Mouse (Mus musculus): ENCODE measurements around the gene Lpar6. TPM values are rescaled to one million over a fixed set of nuclear protein-coding genes. Genes with fewer than 3 reads are reported as not detected.

The Lpar6 gene
- polyA plus RNA-seq (2016; fragmentation: Nextera tagmentation; extraction: Ambion mirVana): 12.9 and 14.0 TPM in 2 replicates

DNA sequence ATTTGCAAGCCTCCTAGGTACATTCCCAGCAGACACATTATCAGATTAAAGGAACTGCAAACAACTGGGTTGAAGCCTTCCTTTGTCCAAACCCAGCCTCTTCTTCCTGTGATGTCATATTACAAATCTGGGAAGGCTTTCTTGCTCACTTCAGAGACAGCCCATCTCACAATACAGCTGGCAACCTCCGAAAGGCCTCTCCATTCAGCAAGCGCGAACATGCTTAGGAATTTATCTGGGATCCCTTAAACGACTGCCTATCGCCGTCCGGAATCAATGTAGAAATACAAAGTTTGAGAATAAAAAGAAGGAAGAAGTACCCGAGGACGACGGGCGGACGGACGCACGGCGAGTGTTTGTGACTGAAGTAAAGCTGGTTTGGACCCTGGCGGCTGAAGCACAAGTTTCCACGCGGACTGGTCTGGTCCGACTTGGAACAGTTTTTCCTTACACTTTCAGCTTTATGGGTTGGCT lies at the start of gene Lpar6:
Gene Lpar6, plus strand, starts transcription at position 48 of the 474 bp plus-strand sequence.
- peak within 1 kb of the TSS; percentile 48 for H3K4me3 ChIP-seq
- WGBS: 0% methylated on average over 19 of the region's 19 CpGs
- peak within 1 kb of the TSS; percentile 66 for H3K9ac ChIP-seq
- H3K4me1 ChIP-seq: peaks cover 8% of the 10 kb centered on the region
- no peaks in the 10 kb centered on the region for H3K27me3 ChIP-seq
- H3K27ac ChIP-seq: peak within 1 kb of the TSS; percentile 92
- peak; percentile 71 for ATAC-seq (ENCODE audit: low FRiP score)
- peak within 1 kb of the TSS; percentile 50 for H3K4me2 ChIP-seq (replicated peaks)
- 0 out of 2 replicates have a peak, but pooled peaks cover 5% of the 10 kb centered on the region for H3K36me3 ChIP-seq
- no peaks in the 10 kb centered on the region for H3K9me3 ChIP-seq (replicated peaks)

DNA sequence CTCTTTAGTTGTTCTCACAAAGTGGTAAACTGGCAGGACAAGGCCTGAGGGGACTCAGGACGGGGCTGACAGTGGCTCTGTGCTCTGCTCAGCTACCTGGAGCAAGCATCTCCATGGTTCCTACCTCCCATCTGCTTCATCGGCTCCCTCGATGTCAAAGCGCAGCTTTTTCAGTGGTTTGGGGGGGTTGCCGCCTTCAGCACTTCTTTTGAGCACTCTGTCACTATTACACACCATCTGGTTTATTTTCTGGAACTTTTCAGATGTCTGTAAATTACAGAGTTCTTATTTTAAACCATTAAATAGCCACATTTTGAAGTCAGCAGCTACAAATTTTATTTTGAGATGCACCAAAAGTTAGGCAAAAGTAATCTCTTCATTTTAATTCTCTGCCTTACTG lies 38.6 kb upstream of the Lpar6 start:
- H3K27me3 ChIP-seq: no peaks in the 10 kb centered on the region
- no peak for ATAC-seq (ENCODE audit: low FRiP score)
- no peaks in the 10 kb centered on the region for H3K4me1 ChIP-seq
- H3K4me3 ChIP-seq: no peak overlapping the region
- H3K4me2 ChIP-seq (replicated peaks): no peak overlapping the region
- H3K9me3 ChIP-seq (replicated peaks): no peaks in the 10 kb centered on the region
- peaks cover 21% of the 10 kb centered on the region for H3K36me3 ChIP-seq
- 66% methylated on average over 5 of the region's 5 CpGs for WGBS
- H3K9ac ChIP-seq: no peak overlapping the region
- H3K27ac ChIP-seq: no peak overlapping the region

DNA sequence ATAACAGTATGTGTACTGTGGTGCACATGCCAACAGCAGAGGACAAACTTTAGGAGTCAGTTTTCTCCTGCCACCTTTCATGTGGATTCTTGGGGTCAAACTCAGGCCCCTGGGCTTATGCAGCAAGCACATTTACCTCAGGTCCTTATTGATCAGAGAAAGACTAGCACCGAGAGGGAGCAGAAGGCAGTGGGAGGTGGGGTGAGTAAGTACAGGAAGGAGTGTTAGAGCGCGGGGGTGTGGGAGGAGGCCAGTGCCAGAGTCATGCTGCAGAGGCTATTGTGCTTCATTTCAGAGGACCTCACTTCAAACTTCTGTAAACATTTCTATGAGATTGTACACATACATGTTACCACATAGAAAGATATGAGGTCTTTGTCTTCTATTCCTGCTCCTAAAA lies 36.2 kb upstream of the Lpar6 start:
- H3K4me3 ChIP-seq: no peak overlapping the region
- H3K4me1 ChIP-seq: no peaks in the 10 kb centered on the region
- H3K9ac ChIP-seq: no peak overlapping the region
- 81% methylated on average over 3 of the region's 3 CpGs for WGBS
- no peak for ATAC-seq (ENCODE audit: low FRiP score)
- H3K36me3 ChIP-seq: peaks cover 19% of the 10 kb centered on the region
- H3K27me3 ChIP-seq: no peaks in the 10 kb centered on the region
- H3K4me2 ChIP-seq (replicated peaks): no peak overlapping the region
- no peaks in the 10 kb centered on the region for H3K9me3 ChIP-seq (replicated peaks)
- no peak overlapping the region for H3K27ac ChIP-seq

DNA sequence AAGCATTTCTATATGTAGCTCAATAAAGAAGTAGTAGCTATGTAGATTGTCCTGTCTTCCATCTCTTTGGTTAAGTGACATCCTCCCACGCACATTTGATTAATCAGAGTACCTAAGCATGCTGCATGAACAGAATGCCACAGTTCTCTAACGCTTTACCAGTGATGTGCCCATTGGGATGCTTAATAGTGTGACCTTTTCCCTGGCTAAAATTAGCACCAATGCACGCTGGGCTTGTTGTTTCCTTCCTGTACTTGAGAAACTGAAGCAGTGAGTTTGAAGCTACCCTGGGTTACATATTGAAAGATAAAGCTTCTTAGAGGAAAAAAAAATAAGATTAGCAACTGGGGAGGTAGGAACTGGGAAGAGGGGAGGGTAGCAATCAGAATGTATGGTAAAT lies 33.7 kb upstream of the Lpar6 start:
- no peak for ATAC-seq (ENCODE audit: low FRiP score)
- 81% methylated on average over 3 of the region's 3 CpGs for WGBS
- no peak overlapping the region for H3K4me2 ChIP-seq (replicated peaks)
- H3K9me3 ChIP-seq (replicated peaks): no peaks in the 10 kb centered on the region
- no peaks in the 10 kb centered on the region for H3K4me1 ChIP-seq
- peaks cover 5% of the 10 kb centered on the region; the same call in 1 of the 2 replicates for H3K36me3 ChIP-seq
- H3K9ac ChIP-seq: no peak overlapping the region
- no peak overlapping the region for H3K4me3 ChIP-seq
- H3K27ac ChIP-seq: no peak overlapping the region
- no peaks in the 10 kb centered on the region for H3K27me3 ChIP-seq

DNA sequence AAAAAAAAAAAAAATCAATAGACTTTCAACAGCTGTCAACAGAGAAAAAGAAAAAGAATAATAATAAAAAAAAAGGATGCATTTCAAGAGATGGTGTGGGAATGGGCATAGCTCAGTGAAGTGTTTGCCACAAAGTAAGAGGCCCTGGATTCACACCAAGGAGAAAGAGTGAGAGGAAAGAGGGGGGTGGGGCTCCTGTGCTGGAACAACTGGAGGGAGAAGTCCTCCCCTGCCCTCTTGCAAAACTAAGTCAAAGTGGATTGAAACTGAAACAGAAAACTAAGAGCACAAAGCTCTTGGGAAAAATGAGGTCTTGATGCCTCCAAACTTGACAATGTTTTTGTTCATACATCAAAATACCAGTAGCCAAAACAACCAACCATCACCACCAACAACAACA lies 28.4 kb upstream of the Lpar6 start:
- no peak for ATAC-seq (ENCODE audit: low FRiP score)
- no peak overlapping the region for H3K4me2 ChIP-seq (replicated peaks)
- no peaks in the 10 kb centered on the region for H3K9me3 ChIP-seq (replicated peaks)
- H3K36me3 ChIP-seq: peaks cover 14% of the 10 kb centered on the region; the same call in 1 of the 2 replicates
- no peak overlapping the region for H3K27ac ChIP-seq
- H3K4me1 ChIP-seq: no peaks in the 10 kb centered on the region
- H3K27me3 ChIP-seq: no peaks in the 10 kb centered on the region
- no peak overlapping the region for H3K9ac ChIP-seq
- no peak overlapping the region for H3K4me3 ChIP-seq

GRCm38 (mm10) chr14:73210196-73210595 lies 27.5 kb upstream of the Lpar6 start:
- Histone ChIP-seq H3K4me3 (no peak overlapping the region), H3K4me2 (replicated peaks) (no peak overlapping the region), H3K4me1 (no peaks in the 10 kb centered on the region), H3K9ac (no peak overlapping the region), H3K27me3 (no peaks in the 10 kb centered on the region), H3K9me3 (replicated peaks) (no peaks in the 10 kb centered on the region), H3K27ac (no peak overlapping the region), H3K36me3 (peaks cover 19% of the 10 kb centered on the region)
- no peak for ATAC-seq (ENCODE audit: low FRiP score)
- 96% methylated on average over 8 of the region's 8 CpGs for WGBS

GRCm38 (mm10) chr14:73211477-73211876 lies 26.2 kb upstream of the Lpar6 start:
- no peaks in the 10 kb centered on the region for H3K9me3 ChIP-seq (replicated peaks)
- no peaks in the 10 kb centered on the region for H3K27me3 ChIP-seq
- H3K4me2 ChIP-seq (replicated peaks): no peak overlapping the region
- H3K4me1 ChIP-seq: no peaks in the 10 kb centered on the region
- WGBS: 95% methylated on average over 5 of the region's 5 CpGs
- H3K27ac ChIP-seq: no peak overlapping the region
- H3K9ac ChIP-seq: no peak overlapping the region
- ATAC-seq (ENCODE audit: low FRiP score): no peak
- no peak overlapping the region for H3K4me3 ChIP-seq
- peaks cover 20% of the 10 kb centered on the region for H3K36me3 ChIP-seq

DNA sequence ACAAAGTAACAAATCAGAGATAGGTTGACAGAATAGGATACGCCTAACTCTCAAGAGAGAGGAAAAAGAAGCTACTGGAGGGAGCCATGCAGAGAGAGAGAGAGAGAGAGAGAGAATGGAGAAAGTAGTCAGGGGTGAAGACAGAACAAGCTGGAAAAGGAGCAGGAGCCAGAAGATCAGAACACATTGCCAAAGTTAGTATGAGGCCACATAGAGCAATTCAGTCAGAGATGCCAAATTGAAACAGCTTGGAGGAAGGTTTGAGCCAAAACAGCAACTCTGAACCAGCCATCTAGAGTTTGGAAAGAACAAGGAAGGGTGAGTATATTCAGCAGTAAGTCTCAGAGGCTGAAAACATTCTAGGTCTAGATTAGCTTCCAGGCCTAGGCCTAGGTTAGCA lies 20.6 kb upstream of the Lpar6 start:
- 95% methylated on average over 1 of the region's 1 CpGs for WGBS
- peaks cover 17% of the 10 kb centered on the region for H3K36me3 ChIP-seq
- no peak for ATAC-seq (ENCODE audit: low FRiP score)
- no peak overlapping the region for H3K27ac ChIP-seq
- no peak overlapping the region for H3K9ac ChIP-seq
- no peaks in the 10 kb centered on the region for H3K4me1 ChIP-seq
- no peak overlapping the region for H3K4me2 ChIP-seq (replicated peaks)
- H3K9me3 ChIP-seq (replicated peaks): no peaks in the 10 kb centered on the region
- no peak overlapping the region for H3K4me3 ChIP-seq
- no peaks in the 10 kb centered on the region for H3K27me3 ChIP-seq

GRCm38 (mm10) chr14:73222316-73222970 lies 15.3 kb upstream of the Lpar6 start:
- no peaks in the 10 kb centered on the region for H3K4me1 ChIP-seq
- H3K27me3 ChIP-seq: no peaks in the 10 kb centered on the region
- no peaks in the 10 kb centered on the region for H3K9me3 ChIP-seq (replicated peaks)
- no peak overlapping the region for H3K9ac ChIP-seq
- H3K4me2 ChIP-seq (replicated peaks): no peak overlapping the region
- WGBS: 93% methylated on average over 9 of the region's 9 CpGs
- H3K27ac ChIP-seq: no peak overlapping the region
- no peak for ATAC-seq (ENCODE audit: low FRiP score)
- no peaks in the 10 kb centered on the region for H3K36me3 ChIP-seq
- no peak overlapping the region for H3K4me3 ChIP-seq

GRCm38 (mm10) chr14:73226346-73226745 lies 11.3 kb upstream of the Lpar6 start:
- Histone ChIP-seq H3K27ac (no peak overlapping the region), H3K9me3 (replicated peaks) (no peaks in the 10 kb centered on the region), H3K27me3 (no peaks in the 10 kb centered on the region), H3K4me3 (no peak overlapping the region), H3K9ac (no peak overlapping the region), H3K4me1 (no peaks in the 10 kb centered on the region), H3K4me2 (replicated peaks) (no peak overlapping the region), H3K36me3 (no peaks in the 10 kb centered on the region)
- no peak for ATAC-seq (ENCODE audit: low FRiP score)
- 76% methylated on average over 3 of the region's 3 CpGs for WGBS

DNA sequence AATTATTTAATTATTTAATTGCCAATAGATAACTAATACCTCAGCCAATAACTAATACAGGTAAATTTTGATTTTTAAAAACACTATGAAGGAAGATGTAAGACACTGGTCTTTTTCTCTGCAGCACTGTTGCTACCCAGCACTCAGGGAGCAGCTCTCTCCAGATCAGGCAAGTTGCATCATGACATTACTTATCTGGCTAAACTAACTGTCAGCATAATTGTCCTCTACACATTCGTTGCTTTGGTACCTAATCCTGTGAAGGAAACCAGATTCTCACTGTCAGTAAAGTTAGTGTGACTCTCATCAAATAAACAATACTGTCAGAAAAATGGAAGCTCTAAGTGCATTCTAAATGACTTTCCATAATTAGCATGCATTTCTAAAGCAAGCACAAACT lies 10.8 kb upstream of the Lpar6 start:
- WGBS: 43% methylated on average over 1 of the region's 1 CpGs
- Histone ChIP-seq H3K27ac (no peak overlapping the region), H3K36me3 (no peaks in the 10 kb centered on the region), H3K4me3 (no peak overlapping the region), H3K9me3 (replicated peaks) (no peaks in the 10 kb centered on the region), H3K27me3 (no peaks in the 10 kb centered on the region), H3K4me2 (replicated peaks) (no peak overlapping the region), H3K4me1 (0 out of 2 replicates have a peak, but pooled peaks cover 3% of the 10 kb centered on the region), H3K9ac (no peak overlapping the region)
- ATAC-seq (ENCODE audit: low FRiP score): no peak

DNA sequence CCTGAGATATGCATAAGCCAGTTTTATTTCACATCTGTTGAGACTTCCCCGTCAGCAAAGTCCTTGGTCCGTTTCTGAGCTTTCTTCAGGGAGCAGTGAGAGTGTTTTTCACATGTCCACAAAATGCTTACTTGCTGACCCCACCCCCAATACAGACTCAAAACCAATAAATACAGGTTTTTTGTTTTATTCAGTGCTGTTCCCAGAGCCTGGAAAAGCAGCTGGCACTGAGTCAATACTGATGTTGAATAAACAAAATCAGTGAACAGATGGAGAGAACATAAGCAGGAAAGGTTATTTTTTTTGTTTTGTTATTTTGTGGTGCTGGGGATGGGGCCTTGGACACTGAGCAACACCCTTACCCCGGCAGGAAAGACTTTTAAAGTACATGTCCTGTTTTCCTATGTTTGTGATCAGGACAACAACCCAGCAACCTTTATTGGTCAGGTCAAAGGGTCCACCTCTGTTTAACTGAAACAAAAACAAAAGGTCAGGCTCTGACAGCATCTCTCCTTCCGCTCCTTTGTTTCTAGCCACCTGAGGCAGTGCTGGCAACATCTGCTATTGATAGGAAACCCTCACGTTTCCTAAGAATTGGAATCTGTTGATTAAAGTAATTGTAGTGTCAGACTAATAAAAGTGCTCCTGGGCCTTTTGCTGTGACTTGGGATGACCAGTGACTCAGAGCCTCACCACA lies 6.3 kb upstream of the Lpar6 start:
- Histone ChIP-seq H3K9ac (no peak overlapping the region), H3K4me1 (peaks cover 11% of the 10 kb centered on the region), H3K27me3 (no peaks in the 10 kb centered on the region), H3K27ac (no peak overlapping the region; the same call in 1 of the 2 replicates), H3K9me3 (replicated peaks) (no peaks in the 10 kb centered on the region), H3K36me3 (no peaks in the 10 kb centered on the region), H3K4me2 (replicated peaks) (no peak overlapping the region), H3K4me3 (no peak overlapping the region)
- ATAC-seq (ENCODE audit: low FRiP score): no peak
- 26% methylated on average over 5 of the region's 5 CpGs for WGBS
